ENCODE assay signal across 11 mouse cellular contexts in genomic region chr9:53404050-53404752, GRCm38 (mm10). TPM values are rescaled to one million over a fixed set of nuclear protein-coding genes. Genes with fewer than 3 reads are reported as not detected.
DNase-seq lines count a peak whose midpoint lies in the region; ATAC-seq and TF ChIP-seq lines count a peak whose summit lies in the region.
"Had no signal": no experiment of that assay in that cellular context is flagged by ENCODE, and none has a peak within 500 bp of the region (broad histone marks: within the 10 kb centered on the region; RNA-seq: fewer than 3 reads in every experiment).

No protein-coding gene starts in this region.

- no peaks in the 10 kb centered on the region for H3K9me3 ChIP-seq in kidney, embryonic 15.5 days (replicated peaks)
- H3K9me3 ChIP-seq in hindbrain, embryonic 13.5 days = no peaks in the 10 kb centered on the region
- H3K9me3 ChIP-seq in midbrain, postnatal 0 days (ENCODE audit: low read length) = no peaks in the 10 kb centered on the region

- H3K27me3 ChIP-seq in kidney, embryonic 15.5 days = no peaks in the 10 kb centered on the region
- H3K27me3 ChIP-seq in hindbrain, embryonic 13.5 days = no peaks in the 10 kb centered on the region
- H3K27me3 ChIP-seq in midbrain, postnatal 0 days (ENCODE audit: insufficient read depth, low read length) = no peaks in the 10 kb centered on the region

- no peak overlapping the region for H3K9ac ChIP-seq in kidney, embryonic 15.5 days
- H3K9ac ChIP-seq in hindbrain, embryonic 13.5 days = no peak overlapping the region
- no peak overlapping the region for H3K9ac ChIP-seq in midbrain, postnatal 0 days (replicated peaks; ENCODE audit: low read length, poor library complexity, severe bottlenecking)

- 85% methylated on average over 6 of the region's 6 CpGs for WGBS in kidney, embryonic 15.5 days
- 83% methylated on average over 6 of the region's 6 CpGs for WGBS in hindbrain, embryonic 13.5 days
- WGBS in midbrain, postnatal 0 days = 76% methylated on average over 6 of the region's 6 CpGs

- peak overlapping the region; percentile 71; the same call in 1 of the 2 replicates for H3K4me2 ChIP-seq in kidney, embryonic 15.5 days
- H3K4me2 ChIP-seq in hindbrain, embryonic 13.5 days = peak overlapping the region; percentile 56; the same call in 1 of the 2 replicates
- H3K4me2 ChIP-seq in midbrain, postnatal 0 days (ENCODE audit: low read depth, low read length, poor library complexity, severe bottlenecking) = no peak overlapping the region

- no peak for ATAC-seq in kidney, embryonic 15.5 days (replicated peaks; ENCODE audit: low FRiP score)
- ATAC-seq in hindbrain, embryonic 13.5 days (ENCODE audit: low FRiP score) = no peak
- 0 out of 2 replicates have a peak, but pooled peaks have one; percentile 55 for ATAC-seq in midbrain, postnatal 0 days (ENCODE audit: low FRiP score)

- intact Hi-C loops in gastrocnemius, adult 2 months (cut with DNase I) = no loop called here

- H3K4me1 ChIP-seq in kidney, embryonic 15.5 days = peaks cover 38% of the 10 kb centered on the region
- peaks cover 30% of the 10 kb centered on the region for H3K4me1 ChIP-seq in hindbrain, embryonic 13.5 days (replicated peaks)
- H3K4me1 ChIP-seq in midbrain, postnatal 0 days (ENCODE audit: insufficient read depth, low read length) = no peaks in the 10 kb centered on the region

- 0 out of 2 replicates have a peak overlapping the region, but pooled peaks have one; percentile 81 for H3K27ac ChIP-seq in kidney, embryonic 15.5 days
- peak overlapping the region; percentile 89; the same call in 1 of the 2 replicates for H3K27ac ChIP-seq in hindbrain, embryonic 13.5 days
- H3K27ac ChIP-seq in midbrain, postnatal 0 days (ENCODE audit: low read depth, low read length) = peak overlapping the region; percentile 92
- H3K27ac ChIP-seq in gastrocnemius, adult 2 months = no peak overlapping the region

- H3K4me3 ChIP-seq in kidney, embryonic 15.5 days (replicated peaks) = no peak overlapping the region
- no peak overlapping the region for H3K4me3 ChIP-seq in hindbrain, embryonic 13.5 days
- H3K4me3 ChIP-seq in midbrain, postnatal 0 days (ENCODE audit: low read depth, low read length) = no peak overlapping the region
- no peak overlapping the region for H3K4me3 ChIP-seq in gastrocnemius, adult 2 months
- H3K4me3 ChIP-seq: erythroblast, embryonic 14.5 days had no signal

- DNase-seq in kidney, adult 11 months = no peak
- peak; percentile 95 for DNase-seq in R1 (ENCODE audit: low read depth, low spot score)
- DNase-seq in midbrain, postnatal 0 days (ENCODE audit: low spot score) = no peak
- DNase-seq in adrenal gland, postnatal 10 days = no peak
- DNase-seq in gastrocnemius, adult 2 months = no peak
- DNase-seq in adipocyte (ENCODE audit: low spot score) = no peak

- no peak for TF ChIP-seq CTCF in midbrain, postnatal 0 days (IDR thresholded peaks at IDR 0.05)
- no peak for TF ChIP-seq CTCF in gastrocnemius, adult 2 months (IDR thresholded peaks at IDR 0.05)

- peaks cover 6% of the 10 kb centered on the region for H3K36me3 ChIP-seq in kidney, embryonic 15.5 days
- no peaks in the 10 kb centered on the region for H3K36me3 ChIP-seq in hindbrain, embryonic 13.5 days
- no peaks in the 10 kb centered on the region for H3K36me3 ChIP-seq in midbrain, postnatal 0 days (ENCODE audit: insufficient read depth, low read length)

RNA-seq across cellular contexts. Expression of gene 4930550C14Rik, which starts 2.1 kb away (rescaled TPM):
- 1.6 and 1.9 TPM in 2 replicates for polyA plus RNA-seq in kidney, embryonic 15.5 days (2015; fragmentation: Nextera tagmentation; extraction: Ambion mirVana)
- 0.43 and 0.45 TPM in 2 replicates for polyA plus RNA-seq in hindbrain, embryonic 13.5 days (2015; fragmentation: Nextera tagmentation; extraction: Ambion mirVana)
- 0.71 TPM in 1 of 2 replicates, not detected in the other for total RNA-seq in midbrain, postnatal 0 days (2014; rRNA removed)
- polyA plus RNA-seq in midbrain, postnatal 0 days (2015; fragmentation: Nextera tagmentation; extraction: Ambion mirVana) = 0.36 and 0.49 TPM in 2 replicates
- 1 to 10 TPM; 1.6 to 2.0 TPM for total RNA-seq in adrenal gland, postnatal 10 days (2021)
- under 1 TPM in 1 of 2 experiments, not detected in 1; 0.39 TPM for total RNA-seq in gastrocnemius, adult 2 months (2021)
- total RNA-seq: granulocyte monocyte progenitor cell, adult 5-6 weeks had no signal
- polyA plus RNA-seq: small intestine, adult 2 months had no signal

RNA-seq across cellular contexts. Expression of gene Kdelc2, which starts 20.4 kb away (rescaled TPM):
- polyA plus RNA-seq in kidney, embryonic 15.5 days (2015; fragmentation: Nextera tagmentation; extraction: Ambion mirVana) = 32.7 and 33.5 TPM in 2 replicates
- polyA plus RNA-seq in hindbrain, embryonic 13.5 days (2015; fragmentation: Nextera tagmentation; extraction: Ambion mirVana) = 6.6 and 7.8 TPM in 2 replicates
- 5.9 TPM in 2 replicates for total RNA-seq in midbrain, postnatal 0 days (2014; rRNA removed)
- 6.4 and 7.0 TPM in 2 replicates for polyA plus RNA-seq in midbrain, postnatal 0 days (2015; fragmentation: Nextera tagmentation; extraction: Ambion mirVana)
- total RNA-seq in adrenal gland, postnatal 10 days (2021) = 10 to 100 TPM; 14.5 to 15.6 TPM
- total RNA-seq in gastrocnemius, adult 2 months (2021) = 1 to 10 TPM; 4.2 to 5.4 TPM
- polyA plus RNA-seq: erythroblast, embryonic 14.5 days had no signal
